Mouse (Mus musculus) liver, embryonic 12.5 days (tissue): ENCODE measurements at regions not wholly inside any gene's neighbourhood (a gene's known extent, or its start where the extent isn't known, plus 50 kb on each side); places are given as distances from the start of the nearest gene placed in this dataset.

ENCODE experiments used
- ATAC-seq: fragments of 200-750 bp; cut with Nextera tagmentation; 2 replicates; pipeline ENCODE4 v1.8.0; 2017; ENCODE audit warnings: moderate number of reproducible peaks, mild to moderate bottlenecking, moderate library complexity
- H3K27ac ChIP-seq: fragments of 300-500 bp; sonication (generic); 2 replicates; pipeline ENCODE4 v1.5.1; 2016; ENCODE audit warnings: mild to moderate bottlenecking
- H3K27me3 ChIP-seq: fragments of 300-500 bp; sonication (generic); replicated peaks from 2 replicates; pipeline ENCODE4 v1.6.1; 2016; ENCODE audit warnings: mild to moderate bottlenecking, moderate library complexity
- H3K36me3 ChIP-seq: fragments of 300-500 bp; sonication (generic); 2 replicates; pipeline ENCODE4 v1.6.1; 2016; ENCODE audit warnings: mild to moderate bottlenecking, moderate library complexity
- H3K4me1 ChIP-seq: fragments of 300-500 bp; sonication (generic); 2 replicates; pipeline ENCODE4 v1.6.1; 2016
- H3K4me2 ChIP-seq: fragments of 300-500 bp; sonication (generic); 2 replicates; pipeline ENCODE4 v1.6.1; 2016; ENCODE audit warnings: mild to moderate bottlenecking, moderate library complexity
- H3K4me3 ChIP-seq: fragments of 300-500 bp; sonication (generic); 2 replicates; pipeline ENCODE4 v1.5.1; 2016; ENCODE audit warnings: mild to moderate bottlenecking, moderate library complexity
- H3K9ac ChIP-seq: fragments of 300-500 bp; sonication (generic); 2 replicates; pipeline ENCODE4 v1.6.1; 2016; ENCODE audit warnings: mild to moderate bottlenecking, moderate library complexity
- H3K9me3 ChIP-seq: fragments of 300-500 bp; sonication (generic); replicated peaks from 2 replicates; pipeline ENCODE4 v1.6.1; 2016; ENCODE audit warnings: mild to moderate bottlenecking, moderate library complexity
- WGBS: fragments of 180-500 bp; shearing (Covaris S2); methylation state at CpG from one replicate; pipeline ENCODE4 v1.1.7; 2016; ENCODE audit not compliant: insufficient replicate concordance; 5-methylcytosine and 5-hydroxymethylcytosine counted together

DNA sequence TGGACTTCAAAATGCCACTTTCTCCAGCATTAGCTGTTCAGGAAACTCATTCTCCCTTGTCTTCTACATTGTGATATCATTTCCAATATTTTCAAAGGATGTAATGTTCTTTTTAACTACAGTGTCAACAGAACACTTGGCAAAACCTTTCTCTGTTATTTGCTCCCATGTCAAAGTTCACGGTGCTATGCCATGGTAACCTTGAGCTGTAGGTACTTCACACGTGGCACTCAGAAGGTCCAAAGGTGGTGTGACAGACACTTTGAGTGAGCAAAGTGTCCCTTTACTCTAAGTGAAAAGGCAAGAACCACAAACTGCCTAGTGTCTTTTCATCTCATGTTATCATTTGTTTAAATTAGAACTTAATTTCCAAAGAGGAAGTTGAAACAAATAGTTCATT lies 53.3 kb upstream of the Tram2 start:
- 52% methylated on average over 2 of the region's 2 CpGs for WGBS
- no peaks in the 10 kb centered on the region for H3K27me3 ChIP-seq
- H3K27ac ChIP-seq, result no peak overlapping the region
- H3K9me3 ChIP-seq, result peaks cover 5% of the 10 kb centered on the region; the same call in 1 of the 2 replicates
- no peaks in the 10 kb centered on the region for H3K36me3 ChIP-seq
- H3K4me2 ChIP-seq, result no peak overlapping the region
- ATAC-seq, result no peak
- H3K4me3 ChIP-seq, result no peak overlapping the region
- no peak overlapping the region for H3K9ac ChIP-seq
- H3K4me1 ChIP-seq, result no peaks in the 10 kb centered on the region

DNA sequence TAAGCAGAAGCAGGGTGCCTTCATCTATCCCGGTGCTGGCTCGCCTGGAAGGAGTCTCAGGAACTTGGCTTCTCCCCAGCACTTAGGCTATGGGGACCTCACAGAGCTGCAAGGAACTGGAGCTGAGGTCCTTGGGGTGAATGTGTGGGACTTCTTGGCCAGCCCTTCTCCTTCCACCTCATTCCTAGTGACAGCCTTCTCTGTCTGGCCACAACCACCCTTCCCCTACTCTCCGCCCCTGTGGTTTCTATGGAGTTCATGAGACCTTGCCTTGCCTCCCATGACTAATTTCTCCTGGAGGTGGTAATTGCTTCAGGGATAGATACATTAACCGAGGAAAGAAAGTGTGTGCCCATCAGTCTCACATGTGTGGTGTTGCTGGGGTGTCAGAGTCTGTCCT lies 67.9 kb upstream of the Tram2 start:
- Histone ChIP-seq H3K9ac (no peak overlapping the region), H3K36me3 (no peaks in the 10 kb centered on the region), H3K27me3 (no peaks in the 10 kb centered on the region), H3K4me1 (no peaks in the 10 kb centered on the region), H3K4me2 (no peak overlapping the region), H3K27ac (no peak overlapping the region), H3K9me3 (no peaks in the 10 kb centered on the region), H3K4me3 (no peak overlapping the region)
- WGBS, result 59% methylated on average over 4 of the region's 4 CpGs
- no peak for ATAC-seq

DNA sequence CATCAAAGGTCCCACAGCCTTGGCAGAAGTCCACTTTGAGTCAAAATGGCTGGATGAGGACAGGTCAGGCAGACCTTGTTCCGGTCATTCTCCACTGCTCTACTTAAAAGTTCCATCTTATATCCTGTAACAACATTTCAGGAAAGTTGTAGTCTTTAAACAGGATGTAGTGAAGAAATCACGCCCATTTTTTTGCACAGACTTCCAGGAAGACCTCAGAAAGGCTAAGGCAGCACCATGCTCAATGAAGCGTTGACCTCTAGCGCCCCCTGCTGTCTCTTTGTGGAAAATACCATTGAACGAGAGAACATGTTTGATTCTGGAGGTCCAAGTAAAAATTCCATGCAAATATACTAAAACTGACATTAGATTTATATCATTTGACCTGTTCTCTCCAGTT lies 56.6 kb upstream of the Tmem14a start:
- no peak overlapping the region for H3K4me2 ChIP-seq
- 15% methylated on average over 5 of the region's 5 CpGs for WGBS

DNA sequence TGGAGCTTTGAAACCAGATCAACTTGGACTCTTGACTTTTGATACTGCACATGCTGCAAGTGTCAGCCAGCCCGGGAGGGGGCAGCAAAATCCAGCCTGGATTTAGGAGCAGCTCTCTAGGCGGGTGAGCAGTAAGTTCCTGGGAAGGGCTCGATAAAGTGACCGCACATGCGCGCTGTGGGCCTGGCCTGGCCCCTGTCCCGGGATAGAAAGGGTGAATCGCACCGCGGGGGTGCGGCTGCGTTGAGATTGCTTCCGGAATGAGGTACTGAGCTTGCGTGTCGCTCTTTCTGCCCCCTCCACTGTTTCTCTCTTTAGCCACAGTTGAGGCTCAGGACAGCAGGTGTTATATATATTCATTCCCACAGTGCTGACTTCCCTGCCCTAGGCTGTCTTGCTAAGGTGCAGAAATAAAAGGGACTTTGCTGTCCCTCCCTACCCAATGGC lies 52.1 kb upstream of the Tmem14a start:
- ATAC-seq, result peak; percentile 73
- Histone ChIP-seq H3K4me2 (peak overlapping the region; percentile 61), H3K4me3 (peak overlapping the region; percentile 26), H3K4me1 (no peaks in the 10 kb centered on the region), H3K36me3 (no peaks in the 10 kb centered on the region), H3K9me3 (no peaks in the 10 kb centered on the region), H3K27ac (no peak overlapping the region), H3K9ac (no peak overlapping the region), H3K27me3 (peaks cover 19% of the 10 kb centered on the region; the same call in 1 of the 2 replicates)
- WGBS, result 1% methylated on average over 15 of the region's 15 CpGs

More for the DNA sequence above, 56.6 kb upstream of the Tmem14a start:
- Histone ChIP-seq H3K9ac (no peak overlapping the region), H3K9me3 (no peaks in the 10 kb centered on the region), H3K4me3 (no peak overlapping the region), H3K4me1 (no peaks in the 10 kb centered on the region), H3K36me3 (no peaks in the 10 kb centered on the region), H3K27ac (no peak overlapping the region), H3K27me3 (peaks cover 19% of the 10 kb centered on the region; the same call in 1 of the 2 replicates)
- ATAC-seq, result no peak

DNA sequence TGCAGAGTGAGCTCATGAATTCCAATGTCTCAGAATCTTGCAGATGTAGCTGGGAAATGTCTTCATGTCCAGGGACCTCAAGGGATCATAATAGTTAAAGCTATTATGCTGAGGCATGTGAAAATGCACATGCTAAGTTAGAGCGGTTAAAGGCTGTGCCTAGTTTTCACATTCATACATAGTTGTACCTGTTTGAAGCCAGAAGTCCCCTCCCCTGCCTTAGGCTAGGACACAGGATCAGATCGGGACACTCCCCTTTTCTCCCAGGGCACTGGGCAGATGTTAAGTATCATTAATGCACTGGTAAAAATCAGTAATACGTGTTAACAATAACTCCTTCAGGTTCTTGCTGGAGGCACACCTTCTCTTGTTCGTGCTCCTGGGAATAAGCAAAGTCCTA lies 51.6 kb upstream of the Tmem14a start:
- 0 out of 2 replicates have a peak, but pooled peaks have one; percentile 2 for ATAC-seq
- Histone ChIP-seq H3K4me3 (peak overlapping the region; percentile 26), H3K4me1 (no peaks in the 10 kb centered on the region), H3K36me3 (no peaks in the 10 kb centered on the region), H3K27ac (no peak overlapping the region), H3K9me3 (no peaks in the 10 kb centered on the region), H3K9ac (no peak overlapping the region), H3K27me3 (peaks cover 19% of the 10 kb centered on the region; the same call in 1 of the 2 replicates), H3K4me2 (peak overlapping the region; percentile 61)
- WGBS, result 50% methylated on average over 4 of the region's 4 CpGs
